Mouse (Mus musculus) lung, postnatal 14 days (tissue): ENCODE measurements around the gene Cux2.

ENCODE experiments used
- DNase-seq: peaks from one replicate; pipeline ENCODE4 v3.0.0; 2021

Gene Cux2

DNA sequence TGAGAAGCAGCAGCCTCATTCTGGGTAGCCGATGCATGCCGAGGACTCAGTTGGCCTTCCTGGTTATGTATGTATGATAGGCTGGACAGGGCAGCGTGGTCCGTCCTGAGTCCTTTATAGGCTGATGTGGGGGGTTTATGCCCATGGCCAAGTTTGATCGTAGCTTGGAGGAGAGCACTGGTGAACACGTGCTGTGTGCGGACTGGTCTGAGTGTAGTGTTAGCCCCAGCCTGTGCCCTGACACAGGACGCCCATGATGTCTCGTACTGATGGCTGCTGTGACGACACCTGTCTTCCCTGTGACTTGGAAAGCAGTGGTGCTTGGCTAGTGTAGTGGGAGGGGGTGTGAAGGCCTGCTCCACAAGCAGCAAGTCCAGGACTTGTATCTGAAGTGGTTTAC lies 236.2 kb downstream of the Cux2 start:
- no peak for DNase-seq

DNA sequence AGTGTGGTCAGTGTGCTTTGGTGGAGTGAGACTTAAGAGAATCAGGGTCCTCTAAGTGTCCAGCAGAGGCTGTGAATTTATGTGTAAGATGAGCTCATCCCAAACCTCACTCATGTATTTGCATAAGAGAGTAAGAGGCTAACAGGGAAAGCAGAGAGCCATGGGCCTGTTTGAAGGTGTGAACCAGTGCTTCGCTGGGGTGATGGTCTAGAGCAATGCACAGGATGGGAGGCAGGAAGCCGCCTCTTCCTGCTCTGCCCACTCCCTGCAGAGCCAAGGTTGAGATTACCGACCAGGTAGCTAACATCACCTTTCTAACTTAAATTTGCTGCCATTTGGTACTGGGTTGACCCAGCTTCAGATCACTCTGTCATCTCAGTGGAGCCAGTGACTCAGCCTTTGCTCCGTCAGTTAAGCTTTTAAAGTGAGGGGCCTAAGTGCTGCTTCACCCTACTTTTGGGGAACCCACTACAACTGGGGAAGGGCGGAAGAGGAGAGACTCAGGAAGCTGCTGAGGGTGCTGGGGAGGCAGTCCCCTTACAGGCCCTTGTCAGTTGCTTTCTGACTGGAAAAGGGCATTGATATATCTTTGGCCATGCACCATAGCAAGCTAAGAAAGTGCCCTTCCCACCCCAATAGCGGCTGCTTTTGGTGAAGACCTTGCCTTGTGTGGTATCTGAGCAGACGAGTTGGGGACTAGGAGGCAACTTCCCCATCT lies 237.2 kb downstream of the Cux2 start:
- DNase-seq, result no peak

DNA sequence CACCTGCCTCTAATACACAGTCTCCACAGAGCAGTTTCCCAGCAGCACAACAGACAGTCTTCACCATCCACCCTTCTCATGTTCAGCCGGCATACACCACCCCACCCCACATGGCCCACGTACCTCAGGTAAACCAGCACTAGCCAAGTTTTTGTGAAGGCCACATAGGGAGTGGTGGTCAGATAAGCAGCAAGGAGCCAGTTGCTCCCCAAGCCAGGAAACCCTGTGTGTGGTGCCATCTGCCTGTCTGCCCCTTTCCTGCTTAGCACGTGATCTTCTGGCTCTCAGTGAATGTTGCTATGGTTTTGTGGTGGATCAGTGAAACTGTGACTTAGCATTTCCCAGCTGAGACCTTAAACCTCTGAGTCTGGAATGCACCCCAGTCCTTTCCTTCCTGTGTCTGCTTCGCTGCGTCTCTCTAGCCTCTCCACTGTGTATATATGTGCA lies 238.4 kb downstream of the Cux2 start:
- no peak for DNase-seq

DNA sequence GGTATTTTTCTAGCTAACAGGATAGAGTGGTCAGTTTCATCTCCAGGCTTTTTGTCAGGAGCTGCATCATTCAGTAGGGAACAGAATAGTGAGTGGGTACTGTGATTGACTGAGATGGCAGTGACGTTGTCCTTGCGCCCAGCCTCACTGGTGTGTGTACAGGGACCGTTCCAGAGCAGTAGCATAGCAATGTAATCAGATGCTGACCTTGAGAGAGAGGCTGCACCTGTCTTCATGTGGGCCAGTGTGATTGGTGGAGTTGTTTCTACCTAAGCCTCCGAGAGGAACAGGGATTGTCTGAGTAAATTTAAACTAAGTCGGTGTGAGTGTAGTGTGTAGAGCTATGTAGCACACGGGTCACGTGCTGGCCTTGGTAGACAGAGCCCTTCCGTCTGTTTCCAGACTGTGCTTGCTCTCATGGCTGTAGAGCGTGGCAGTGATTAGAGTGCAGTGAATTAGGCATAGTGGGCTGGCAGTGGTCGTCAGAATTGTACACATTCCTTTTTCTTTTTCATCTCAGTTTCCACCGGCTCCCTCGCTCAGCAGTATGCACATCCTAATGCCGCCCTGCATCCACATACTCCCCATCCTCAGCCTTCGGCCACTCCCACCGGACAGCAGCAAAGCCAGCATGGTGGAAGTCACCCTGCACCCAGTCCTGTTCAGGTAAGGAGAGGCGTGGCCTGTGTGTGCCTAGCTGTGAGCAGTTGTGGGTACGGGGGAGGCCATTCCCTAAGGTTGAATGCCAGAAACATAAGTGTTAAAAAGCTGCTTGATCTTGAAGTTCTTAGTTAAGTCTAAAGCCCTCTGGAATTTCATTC lies 239.4 kb downstream of the Cux2 start:
- no peak for DNase-seq

DNA sequence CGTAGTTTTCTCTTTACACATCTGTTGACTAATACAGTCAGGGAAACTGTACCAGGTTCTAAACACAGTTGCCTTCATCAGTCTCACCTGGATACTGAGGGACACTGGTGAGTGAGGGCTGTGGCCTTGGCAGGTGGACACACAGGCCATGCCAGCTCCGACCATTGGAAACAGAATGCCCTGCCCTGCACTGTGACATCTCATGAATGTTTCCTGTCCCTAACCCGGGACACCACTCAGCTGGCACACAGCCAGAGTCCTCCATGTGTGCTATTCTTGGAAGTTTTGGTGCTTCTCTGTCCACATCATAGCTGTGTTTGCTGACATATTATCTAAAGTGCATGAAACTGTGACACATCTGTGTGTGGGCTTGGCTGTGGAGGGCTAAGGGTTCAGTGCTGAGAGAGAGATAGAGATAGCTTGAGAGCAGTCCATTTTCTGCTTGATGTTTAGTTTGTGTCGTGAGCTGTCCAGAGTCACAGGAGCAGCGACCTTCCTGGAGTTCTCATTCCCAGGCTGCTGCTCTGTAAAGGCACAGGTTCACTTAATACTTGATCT lies 240.2 kb downstream of the Cux2 start:
- DNase-seq, result peak; percentile 47

DNA sequence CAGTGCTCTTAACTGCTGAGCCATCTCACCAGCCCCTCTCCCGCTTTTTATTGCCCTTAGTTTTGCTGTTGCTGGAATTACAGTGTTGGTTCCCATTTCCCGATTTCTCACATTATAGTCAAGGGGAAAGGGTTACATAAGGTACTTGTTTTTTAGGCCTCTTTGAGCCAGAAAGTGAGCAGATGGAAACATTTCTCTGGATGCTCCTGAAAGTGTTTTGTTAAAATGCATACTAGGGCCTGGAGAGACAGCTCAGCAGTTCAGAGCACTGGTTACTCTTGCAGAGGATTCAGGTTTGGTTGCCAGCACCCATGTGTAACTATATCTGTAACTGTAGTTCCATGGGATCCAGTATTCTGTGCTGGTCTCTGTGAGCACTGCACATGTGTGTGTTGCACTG lies 241.7 kb downstream of the Cux2 start:
- DNase-seq, result no peak

DNA sequence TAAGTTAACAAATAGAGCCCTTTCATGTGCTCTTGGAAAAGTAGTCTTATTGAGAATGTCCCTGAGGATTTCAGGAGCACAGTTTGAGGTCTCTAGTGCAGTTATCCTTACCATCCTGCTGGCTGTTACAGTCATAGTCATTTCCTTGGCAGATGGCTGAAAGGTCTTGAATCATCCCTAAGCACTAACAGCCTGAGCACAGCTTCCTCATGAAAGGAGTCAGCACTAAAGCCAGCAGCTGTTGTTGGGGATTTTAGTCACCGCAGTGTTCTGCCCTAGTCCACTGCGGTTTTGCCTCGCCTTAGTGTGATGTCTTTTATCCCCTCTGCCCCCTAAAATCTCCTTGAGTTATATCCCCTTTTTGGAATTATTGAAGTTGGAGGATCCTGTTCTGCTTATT lies 242.7 kb downstream of the Cux2 start:
- no peak for DNase-seq
